Mouse (Mus musculus) forebrain, embryonic 11.5 days (tissue): Measurements from ENCODE around the gene Ccdc62. TPM values are rescaled to one million over a fixed set of nuclear protein-coding genes. Genes with fewer than 3 reads are reported as not detected.

Source experiments
- ATAC-seq: fragments of 200-750 bp; cut with Nextera tagmentation; replicated peaks from 2 replicates; pipeline ENCODE4 v1.8.0; 2017; ENCODE audit warnings: moderate TSS enrichment; ENCODE audit not compliant: low FRiP score
- DNase-seq: peaks from one replicate; pipeline ENCODE4 v3.0.0-alpha.2; 2017; ENCODE audit warnings: low spot score
- H3K27ac ChIP-seq: fragments of 300-500 bp; sonication (generic); 2 replicates; pipeline ENCODE4 v1.5.1; 2014; ENCODE audit warnings: low read depth, low read length
- H3K27me3 ChIP-seq: fragments of 300-500 bp; sonication (generic); 2 replicates; pipeline ENCODE4 v1.6.1; 2014; ENCODE audit warnings: mild to moderate bottlenecking, low read length, mixed read lengths; ENCODE audit not compliant: control insufficient read depth, insufficient read depth
- H3K36me3 ChIP-seq: fragments of 300-500 bp; sonication (generic); 2 replicates; pipeline ENCODE4 v1.6.1; 2014; ENCODE audit warnings: mild to moderate bottlenecking, low read length, moderate library complexity, mixed read lengths; ENCODE audit not compliant: control insufficient read depth, insufficient read depth
- H3K4me1 ChIP-seq: fragments of 300-500 bp; sonication (generic); replicated peaks from 2 replicates; pipeline ENCODE4 v1.6.1; 2014; ENCODE audit warnings: low read length, mixed read lengths; ENCODE audit not compliant: control insufficient read depth, insufficient read depth
- H3K4me2 ChIP-seq: fragments of 300-500 bp; sonication (generic); 2 replicates; pipeline ENCODE4 v1.6.1; 2014; ENCODE audit warnings: low read depth, mild to moderate bottlenecking, low read length, moderate library complexity, mixed read lengths; ENCODE audit not compliant: severe bottlenecking
- H3K4me3 ChIP-seq: fragments of 300-500 bp; sonication (generic); 2 replicates; pipeline ENCODE4 v1.5.1; 2014; ENCODE audit warnings: low read depth, low read length
- H3K9ac ChIP-seq: fragments of 300-500 bp; sonication (generic); 2 replicates; pipeline ENCODE4 v1.6.1; 2014; ENCODE audit warnings: low read length
- H3K9me3 ChIP-seq: fragments of 300-500 bp; sonication (generic); 2 replicates; pipeline ENCODE4 v1.6.1; 2016; ENCODE audit warnings: low read length, mixed read lengths; ENCODE audit not compliant: control insufficient read depth
- WGBS: fragments of 180-500 bp; shearing (Covaris S2); extraction: QIAGEN DNeasy Blood & Tissue Kit; methylation state at CpG from one replicate; pipeline ENCODE4 v1.1.7; 2014; 5-methylcytosine and 5-hydroxymethylcytosine counted together
- polyA plus RNA-seq: library from polyadenylated mRNA; unstranded; fragments of >200 nt; fragmentation: Nextera tagmentation; extraction: Ambion mirVana; gene quantifications from 2 replicates; pipeline ENCODE4 v1.2.1, GENCODE M21; 2014

Ccdc62 gene
- 3.9 and 6.7 TPM in 2 replicates for polyA plus RNA-seq

- H3K36me3 ChIP-seq = peaks cover 5% of the 10 kb centered on the region; the same call in 1 of the 2 replicates
- DNase-seq (peak; percentile 97), ATAC-seq (peak; percentile 97)
- peak within 1 kb of the TSS; percentile 56 for H3K4me3 ChIP-seq
- H3K4me2 ChIP-seq = peak within 1 kb of the TSS; percentile 70
- no peaks in the 10 kb centered on the region for H3K27me3 ChIP-seq
- H3K4me1 ChIP-seq = no peaks in the 10 kb centered on the region
- H3K9me3 ChIP-seq = no peaks in the 10 kb centered on the region
- H3K9ac ChIP-seq = peak within 1 kb of the TSS; percentile 88
- peak within 1 kb of the TSS; percentile 77 for H3K27ac ChIP-seq
- WGBS = under 1% methylated on average over 56 of the region's 56 CpGs
Measured at GRCm38 (mm10) chr5:123930508-123930989, at the start of gene Ccdc62. TSS of gene Ccdc62 (plus strand) at chr5:123930679.

- H3K4me3 ChIP-seq = no peak overlapping the region
- H3K27ac ChIP-seq = no peak overlapping the region
- ATAC-seq (no peak), DNase-seq (no peak)
- H3K4me2 ChIP-seq = no peak overlapping the region
- H3K27me3 ChIP-seq = no peaks in the 10 kb centered on the region
- no peaks in the 10 kb centered on the region for H3K36me3 ChIP-seq
- H3K9me3 ChIP-seq = no peaks in the 10 kb centered on the region
- H3K9ac ChIP-seq = no peak overlapping the region
- 80% methylated on average over 14 of the region's 14 CpGs for WGBS
- no peaks in the 10 kb centered on the region for H3K4me1 ChIP-seq
Measured at GRCm38 (mm10) chr5:123880778-123881177, 49.7 kb upstream of the Ccdc62 start.

GRCm38 (mm10) chr5:123883891-123884290 lies 46.6 kb upstream of the Ccdc62 start:
- Histone ChIP-seq H3K27ac (no peak overlapping the region), H3K9me3 (no peaks in the 10 kb centered on the region), H3K27me3 (no peaks in the 10 kb centered on the region), H3K4me2 (no peak overlapping the region), H3K4me1 (no peaks in the 10 kb centered on the region), H3K4me3 (no peak overlapping the region), H3K9ac (no peak overlapping the region), H3K36me3 (no peaks in the 10 kb centered on the region)
- WGBS = 87% methylated on average over 7 of the region's 7 CpGs
- ATAC-seq = no peak
- DNase-seq = no peak

- ATAC-seq (no peak), DNase-seq (no peak)
- no peak overlapping the region for H3K4me3 ChIP-seq
- no peak overlapping the region for H3K27ac ChIP-seq
- H3K36me3 ChIP-seq = no peaks in the 10 kb centered on the region
- no peaks in the 10 kb centered on the region for H3K27me3 ChIP-seq
- no peak overlapping the region for H3K9ac ChIP-seq
- H3K4me2 ChIP-seq = no peak overlapping the region
- WGBS = 86% methylated on average over 10 of the region's 10 CpGs
- H3K9me3 ChIP-seq = no peaks in the 10 kb centered on the region
- H3K4me1 ChIP-seq = no peaks in the 10 kb centered on the region
Measured at GRCm38 (mm10) chr5:123884332-123884731, 46.1 kb upstream of the Ccdc62 start.

- 85% methylated on average over 3 of the region's 3 CpGs for WGBS
- no peak for ATAC-seq
Measured at GRCm38 (mm10) chr5:123886365-123886764, 44.1 kb upstream of the Ccdc62 start.

GRCm38 (mm10) chr5:123890312-123890711 lies 40.2 kb upstream of the Ccdc62 start:
- no peak overlapping the region for H3K27ac ChIP-seq
- H3K9ac ChIP-seq = no peak overlapping the region
- H3K4me2 ChIP-seq = no peak overlapping the region
- H3K4me3 ChIP-seq = no peak overlapping the region
- H3K27me3 ChIP-seq = no peaks in the 10 kb centered on the region
- ATAC-seq (no peak), DNase-seq (no peak)
- H3K4me1 ChIP-seq = no peaks in the 10 kb centered on the region
- no peaks in the 10 kb centered on the region for H3K9me3 ChIP-seq
- H3K36me3 ChIP-seq = no peaks in the 10 kb centered on the region
- WGBS = 82% methylated on average over 2 of the region's 2 CpGs

More at GRCm38 (mm10) chr5:123886365-123886764, 44.1 kb upstream of the Ccdc62 start:
- H3K27me3 ChIP-seq = no peaks in the 10 kb centered on the region
- H3K4me3 ChIP-seq = no peak overlapping the region
- H3K9me3 ChIP-seq = no peaks in the 10 kb centered on the region
- H3K27ac ChIP-seq = no peak overlapping the region
- H3K4me2 ChIP-seq = no peak overlapping the region
- DNase-seq = no peak
- no peaks in the 10 kb centered on the region for H3K36me3 ChIP-seq
- no peak overlapping the region for H3K9ac ChIP-seq
- no peaks in the 10 kb centered on the region for H3K4me1 ChIP-seq

- H3K36me3 ChIP-seq = no peaks in the 10 kb centered on the region
- H3K4me3 ChIP-seq = no peak overlapping the region
- no peaks in the 10 kb centered on the region for H3K4me1 ChIP-seq
- no peak overlapping the region for H3K4me2 ChIP-seq
- H3K27me3 ChIP-seq = no peaks in the 10 kb centered on the region
- DNase-seq = no peak
- no peak overlapping the region for H3K9ac ChIP-seq
- no peak for ATAC-seq
- no peak overlapping the region for H3K27ac ChIP-seq
- no peaks in the 10 kb centered on the region for H3K9me3 ChIP-seq
- 82% methylated on average over 5 of the region's 5 CpGs for WGBS
Measured at GRCm38 (mm10) chr5:123890987-123891386, 39.5 kb upstream of the Ccdc62 start.

- Histone ChIP-seq H3K27ac (no peak overlapping the region), H3K9me3 (no peaks in the 10 kb centered on the region), H3K27me3 (no peaks in the 10 kb centered on the region), H3K9ac (no peak overlapping the region), H3K4me2 (no peak overlapping the region), H3K4me3 (no peak overlapping the region), H3K36me3 (no peaks in the 10 kb centered on the region), H3K4me1 (no peaks in the 10 kb centered on the region)
- ATAC-seq (no peak), DNase-seq (no peak)
- 57% methylated on average over 6 of the region's 6 CpGs for WGBS
Measured at GRCm38 (mm10) chr5:123891669-123892068, 38.8 kb upstream of the Ccdc62 start.

GRCm38 (mm10) chr5:123893520-123893919 lies 37.0 kb upstream of the Ccdc62 start:
- no peak for DNase-seq
- no peaks in the 10 kb centered on the region for H3K4me1 ChIP-seq
- WGBS = 90% methylated on average over 5 of the region's 5 CpGs
- ATAC-seq = no peak
- no peak overlapping the region for H3K4me2 ChIP-seq
- no peak overlapping the region for H3K4me3 ChIP-seq
- H3K27ac ChIP-seq = no peak overlapping the region
- no peaks in the 10 kb centered on the region for H3K27me3 ChIP-seq
- no peaks in the 10 kb centered on the region for H3K36me3 ChIP-seq
- H3K9ac ChIP-seq = no peak overlapping the region
- no peaks in the 10 kb centered on the region for H3K9me3 ChIP-seq
